Comparison of ENCODE assay signal across 9 mouse cellular contexts in the genomic region with DNA sequence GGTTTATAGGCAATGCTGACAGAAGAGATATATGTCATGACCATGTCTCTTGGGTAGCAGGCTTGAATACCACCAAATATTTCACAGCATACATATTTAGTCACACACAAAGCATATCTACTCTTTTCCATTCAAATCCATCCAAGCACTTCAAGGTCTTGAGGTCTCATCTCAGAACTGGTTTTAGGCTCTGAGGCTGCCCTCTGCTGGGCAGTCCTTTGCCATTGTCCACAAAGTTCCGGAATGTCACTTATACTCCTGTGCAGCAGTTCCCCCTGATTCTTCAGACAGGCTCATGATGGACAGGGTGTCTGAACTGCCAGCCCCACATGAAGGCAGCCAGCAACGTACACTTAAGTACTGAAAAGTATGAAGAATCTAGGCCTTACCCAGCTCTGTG. TPM values are rescaled to one million over a fixed set of nuclear protein-coding genes. Genes with fewer than 3 reads are reported as not detected.
A peak's percentile ranks its signal among the peaks of the same experiment; 100 is the strongest.
DNase-seq lines count a peak whose midpoint lies in the region; ATAC-seq lines count a peak whose summit lies in the region.
"Had no signal": no experiment of that assay in that cellular context is flagged by ENCODE, and none has a peak within 500 bp of the region (broad histone marks: within the 10 kb centered on the region; RNA-seq: fewer than 3 reads in every experiment).

No protein-coding gene starts in this region.

- H3K36me3 ChIP-seq in forebrain, embryonic 14.5 days (ENCODE audit: control insufficient read depth, insufficient read depth, low read length): peaks cover 41% of the 10 kb centered on the region
- H3K36me3 ChIP-seq in forebrain, embryonic 12.5 days (replicated peaks): peaks cover 33% of the 10 kb centered on the region

- peaks cover 9% of the 10 kb centered on the region; the same call in 1 of the 2 replicates for H3K4me1 ChIP-seq in forebrain, embryonic 14.5 days (ENCODE audit: control insufficient read depth, insufficient read depth, low read length)
- peaks cover 11% of the 10 kb centered on the region for H3K4me1 ChIP-seq in forebrain, embryonic 12.5 days

- 50% methylated on average over 2 of the region's 2 CpGs for WGBS in forebrain, embryonic 14.5 days
- WGBS in forebrain, embryonic 12.5 days: 60% methylated on average over 2 of the region's 2 CpGs

- no peaks in the 10 kb centered on the region for H3K27me3 ChIP-seq in forebrain, embryonic 14.5 days (replicated peaks; ENCODE audit: control insufficient read depth, insufficient read depth, low read length)
- H3K27me3 ChIP-seq in forebrain, embryonic 12.5 days: peaks cover 13% of the 10 kb centered on the region; the same call in 1 of the 2 replicates
- H3K27me3 ChIP-seq: Patski had no signal

- no peak overlapping the region for H3K27ac ChIP-seq in forebrain, embryonic 14.5 days (ENCODE audit: low read depth, low read length)
- no peak overlapping the region for H3K27ac ChIP-seq in forebrain, embryonic 12.5 days

- H3K4me3 ChIP-seq in forebrain, embryonic 14.5 days (ENCODE audit: low read depth, low read length): no peak overlapping the region
- H3K4me3 ChIP-seq in forebrain, embryonic 12.5 days (replicated peaks): no peak overlapping the region

- no peak overlapping the region for H3K9ac ChIP-seq in forebrain, embryonic 14.5 days (ENCODE audit: low read length)
- no peak overlapping the region for H3K9ac ChIP-seq in forebrain, embryonic 12.5 days

- no peak overlapping the region for H3K4me2 ChIP-seq in forebrain, embryonic 14.5 days (ENCODE audit: low read length)
- no peak overlapping the region for H3K4me2 ChIP-seq in forebrain, embryonic 12.5 days

- H3K9me3 ChIP-seq in forebrain, embryonic 14.5 days (replicated peaks; ENCODE audit: control insufficient read depth, low read length): no peaks in the 10 kb centered on the region
- no peaks in the 10 kb centered on the region for H3K9me3 ChIP-seq in forebrain, embryonic 12.5 days

- peak; percentile 50 for DNase-seq in forebrain, embryonic 14.5 days (ENCODE audit: low spot score)
- peak; percentile 22 for DNase-seq in right cerebral cortex, postnatal 4 days
- DNase-seq in right cerebral cortex, postnatal 25 days: no peak
- DNase-seq in induced T-regulatory cell, adult 2 months (ENCODE audit: low read depth): peak; percentile 41
- DNase-seq in retina, postnatal 1 day: peak; percentile 73
- no peak for DNase-seq in gastrocnemius, adult 18-20 months (ENCODE audit: low spot score)
- DNase-seq in urinary bladder, postnatal 10 days (ENCODE audit: low spot score): no peak

- no peak for ATAC-seq in forebrain, embryonic 14.5 days
- ATAC-seq in forebrain, embryonic 12.5 days (ENCODE audit: low FRiP score): no peak
- ATAC-seq: Patski had no signal

RNA-seq across cellular contexts. Expression of gene Ccdc96, which starts 4.8 kb away (rescaled TPM):
- polyA plus RNA-seq in forebrain, embryonic 14.5 days (2014; fragmentation: Nextera tagmentation; extraction: Ambion mirVana): 2.5 and 2.8 TPM in 2 replicates
- polyA plus RNA-seq in forebrain, embryonic 12.5 days (2016; fragmentation: Nextera tagmentation; extraction: Ambion mirVana): 4.8 and 4.9 TPM in 2 replicates
- under 1 TPM in 1 of 2 experiments, not detected in 1; 0.07 TPM for total RNA-seq in gastrocnemius, adult 18-20 months (2021)

RNA-seq across cellular contexts. Expression of gene Tada2b, which starts 5.1 kb away (rescaled TPM):
- polyA plus RNA-seq in forebrain, embryonic 14.5 days (2014; fragmentation: Nextera tagmentation; extraction: Ambion mirVana): 4.8 and 5.3 TPM in 2 replicates
- polyA plus RNA-seq in forebrain, embryonic 12.5 days (2016; fragmentation: Nextera tagmentation; extraction: Ambion mirVana): 3.0 and 3.2 TPM in 2 replicates
- total RNA-seq in gastrocnemius, adult 18-20 months (2021): 10 to 100 TPM; 15.4 to 17.4 TPM

RNA-seq across cellular contexts. Expression of gene Grpel1, which starts 24.4 kb away (rescaled TPM):
- polyA plus RNA-seq in forebrain, embryonic 14.5 days (2014; fragmentation: Nextera tagmentation; extraction: Ambion mirVana): 53.8 and 58.5 TPM in 2 replicates
- polyA plus RNA-seq in forebrain, embryonic 12.5 days (2016; fragmentation: Nextera tagmentation; extraction: Ambion mirVana): 46.6 and 48.5 TPM in 2 replicates
- total RNA-seq in gastrocnemius, adult 18-20 months (2021): 10 to 100 TPM; 33.0 to 35.1 TPM

Comparison
In these comparisons a context has a peak if more than half of its experiments do, and no peak if none do; other contexts are left out.
1. DNase-seq: peak in forebrain, embryonic 14.5 days (single experiment), right cerebral cortex, postnatal 4 days (single experiment), induced T-regulatory cell, adult 2 months (single experiment) and retina, postnatal 1 day (single experiment); none in right cerebral cortex, postnatal 25 days (single experiment), gastrocnemius, adult 18-20 months (single experiment) and urinary bladder, postnatal 10 days (single experiment).